Mouse (Mus musculus) G1E (cell line): ENCODE measurements at regions not wholly inside any gene's neighbourhood (a gene's known extent, or its start where the extent isn't known, plus 50 kb on each side); places are given as distances from the start of the nearest gene placed in this dataset.

ENCODE experiments used
- CTCF ChIP-seq: IDR thresholded peaks from 2 replicates; pipeline ENCODE4 v1.5.1; 2012; ENCODE audit warnings: low read depth, low read length, inconsistent platforms, mixed read lengths
- POLR2AphosphoS5 ChIP-seq: IDR thresholded peaks from 2 replicates; pipeline ENCODE4 v1.6.1; 2012; ENCODE audit warnings: low read depth, low read length, inconsistent platforms; ENCODE audit not compliant: insufficient replicate concordance
- TAL1 ChIP-seq: conservative IDR thresholded peaks from 2 replicates; pipeline ENCODE4 v1.6.1; 2012; ENCODE audit warnings: low read depth, low read length, inconsistent platforms, mixed read lengths

DNA sequence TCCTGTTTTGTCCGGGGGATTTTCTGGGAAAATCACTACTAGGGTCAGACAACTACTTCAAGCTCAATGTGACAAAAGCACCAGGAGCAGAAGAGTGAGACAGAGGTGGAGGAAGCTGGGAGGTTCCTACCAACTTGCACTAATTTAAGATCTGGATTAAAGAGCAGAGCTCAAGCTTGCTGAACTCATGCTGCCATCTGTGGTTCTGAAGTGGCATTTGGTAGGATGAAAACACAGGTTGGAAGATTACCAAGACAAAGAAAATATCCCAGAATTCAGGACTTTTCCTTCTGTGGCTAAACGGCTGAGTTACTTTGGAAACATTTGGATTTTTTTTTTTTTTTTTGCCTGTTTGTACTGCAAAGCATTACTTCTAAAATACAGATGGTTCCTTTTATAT lies 190.9 kb downstream of the Plppr4 start:
- TF ChIP-seq CTCF (no peak), TAL1 (no peak), POLR2AphosphoS5 (no peak)
